Mouse (Mus musculus): Measurements from ENCODE around the gene Lancl1.
A peak's percentile ranks its signal among the peaks of the same experiment; 100 is the strongest.

Gene Lancl1

DNA sequence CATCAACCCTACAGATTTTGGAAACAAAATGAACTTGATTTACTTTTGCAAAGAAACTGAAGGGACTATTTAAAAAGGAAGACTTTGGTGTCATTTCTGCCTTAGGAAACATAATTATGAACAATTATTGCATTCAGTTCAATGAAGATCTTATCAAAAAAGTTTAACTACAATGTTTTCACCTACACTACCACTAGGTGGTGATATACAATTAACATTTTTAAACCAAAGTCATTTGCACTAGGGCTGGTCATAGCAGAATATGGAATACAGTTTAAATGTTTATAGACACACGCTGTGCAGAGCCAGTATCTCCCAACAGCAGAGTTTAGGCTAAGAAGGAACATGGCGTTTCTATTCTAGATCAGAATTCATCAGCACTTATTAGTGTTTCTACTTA lies 24.5 kb downstream of the Lancl1 start:
- DNase-seq = no peak

DNA sequence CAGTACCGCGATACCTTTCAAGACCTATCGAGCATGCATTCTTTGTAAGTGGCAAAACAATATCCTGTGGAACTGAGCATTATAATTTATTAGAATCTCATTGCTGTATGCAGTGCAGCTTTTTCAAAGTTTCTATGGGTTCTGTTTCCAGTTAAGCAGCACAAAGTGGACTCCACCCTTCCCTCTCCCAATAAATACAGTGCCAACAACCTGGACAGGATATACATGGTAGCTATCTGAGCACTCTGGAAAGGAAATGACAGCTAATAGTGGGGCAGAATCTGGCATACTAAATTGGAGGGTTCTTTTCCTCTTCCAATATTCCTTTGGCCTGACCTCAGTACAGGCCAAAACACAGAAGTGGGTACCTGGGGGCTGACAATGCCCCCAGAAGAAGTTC lies 28.2 kb downstream of the Lancl1 start:
- no peak for DNase-seq

DNA sequence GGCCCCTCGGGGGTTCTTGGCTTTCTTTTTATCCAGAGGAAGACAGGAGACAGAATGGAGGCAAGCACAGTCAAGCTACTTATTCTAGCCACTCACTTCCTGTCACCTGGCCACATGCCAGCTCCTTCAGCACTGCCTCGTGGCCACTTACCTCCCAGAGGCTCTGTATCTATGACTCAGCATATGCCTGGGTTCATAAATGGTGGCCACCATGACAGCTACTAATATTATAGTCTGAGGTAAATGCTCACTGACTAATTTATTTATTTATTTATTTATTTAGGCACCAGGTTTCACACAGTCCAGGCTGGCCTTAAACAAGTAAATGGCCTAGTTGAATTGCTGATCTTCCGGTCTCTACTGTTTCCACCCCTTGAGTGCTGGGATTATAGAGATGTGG lies 35.0 kb downstream of the Lancl1 start:
- no peak for DNase-seq

DNA sequence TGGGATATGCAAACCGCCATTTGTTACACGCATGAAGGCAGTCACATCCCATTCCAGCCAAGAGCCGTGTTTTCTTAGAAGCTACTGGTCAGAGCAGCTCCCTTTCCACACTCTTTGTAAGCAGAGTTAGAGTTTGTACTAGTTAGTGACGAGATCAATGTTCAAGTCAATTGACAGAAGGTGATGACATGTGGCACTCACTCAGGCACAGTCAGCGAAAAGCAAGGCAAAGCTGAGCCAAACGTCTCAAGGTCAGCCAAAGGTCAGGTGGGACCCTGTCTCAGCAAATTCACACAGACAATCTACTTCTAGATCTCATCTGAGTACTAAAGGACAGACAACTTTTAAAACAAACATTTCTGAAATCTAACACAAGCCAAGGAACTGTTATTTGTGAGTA lies 36.4 kb downstream of the Lancl1 start:
- DNase-seq = no peak

DNA sequence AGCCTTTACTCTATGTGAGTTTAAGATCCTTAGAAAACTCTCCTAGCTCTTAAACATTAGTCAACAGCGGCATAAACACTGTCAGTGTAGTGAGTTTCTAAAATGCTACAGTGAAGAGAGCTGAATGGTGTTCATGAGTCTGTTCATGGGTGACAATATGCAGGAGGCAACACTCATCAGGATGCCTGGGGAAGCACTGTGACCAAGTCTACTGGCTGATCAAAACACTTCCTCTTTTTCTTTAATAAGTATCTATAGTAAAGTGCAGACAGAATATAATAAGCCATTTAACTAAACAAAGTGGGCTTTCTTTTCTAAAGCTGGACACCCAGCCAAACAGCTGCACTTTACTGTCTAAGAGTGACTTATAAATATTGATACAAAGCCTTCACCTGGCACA lies 37.3 kb downstream of the Lancl1 start:
- no peak for DNase-seq

DNA sequence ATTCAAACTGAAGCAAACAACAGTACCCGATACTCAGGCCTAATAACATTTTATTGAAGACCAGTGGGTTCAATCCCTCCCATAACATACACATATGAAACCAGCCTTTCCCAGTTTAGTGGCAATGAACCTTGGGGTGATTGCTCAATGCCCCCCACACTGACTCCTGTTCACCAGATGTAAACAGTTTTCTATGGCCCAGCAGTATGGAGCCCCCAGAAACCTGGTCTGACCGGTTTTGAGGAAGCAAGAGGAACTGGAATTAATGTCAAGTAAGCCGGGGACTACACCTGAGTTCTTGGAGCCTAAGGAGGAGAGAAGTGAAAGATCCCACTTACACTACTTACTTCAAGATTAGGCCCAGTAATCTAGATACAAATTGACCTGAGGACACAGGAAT lies 38.2 kb downstream of the Lancl1 start:
- no peak for DNase-seq

DNA sequence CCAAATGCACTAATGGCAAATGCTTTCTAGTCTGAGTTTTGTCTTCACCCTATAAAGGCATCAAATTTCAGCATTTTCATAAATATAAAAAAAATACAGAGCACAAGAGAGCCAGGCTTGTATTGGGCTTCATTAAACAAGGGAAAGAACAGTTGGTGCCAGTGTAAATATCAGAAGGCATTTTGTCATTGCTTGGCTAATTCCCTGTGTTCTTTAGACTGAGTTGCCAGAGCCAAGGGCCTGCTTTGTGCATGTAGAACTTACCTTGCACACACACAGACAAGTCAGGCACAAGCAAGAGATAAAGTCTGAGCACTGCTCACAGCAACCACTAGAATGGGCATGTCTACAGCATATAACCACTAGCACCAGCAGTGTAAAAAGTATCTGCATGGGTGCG lies 40.1 kb downstream of the Lancl1 start:
- no peak for DNase-seq

DNA sequence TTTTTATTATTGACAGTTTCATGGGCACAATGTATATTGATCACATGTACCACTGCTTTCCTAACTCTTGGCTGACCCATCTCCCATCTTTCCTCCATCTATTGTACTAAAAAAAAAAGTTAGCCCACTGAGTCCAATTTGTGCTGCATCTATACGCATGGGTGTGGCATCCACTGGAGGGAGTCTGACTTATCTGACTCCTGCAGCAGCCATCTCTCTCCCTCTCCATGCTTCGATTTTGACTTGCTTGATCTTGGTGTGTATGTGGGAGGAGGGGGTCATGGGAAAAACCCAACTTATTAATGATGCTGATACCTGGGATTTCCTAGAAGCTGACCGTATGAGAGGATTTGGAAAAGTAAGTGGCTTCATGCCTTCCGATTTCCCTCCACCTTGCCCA lies 40.5 kb downstream of the Lancl1 start:
- DNase-seq = no peak

DNA sequence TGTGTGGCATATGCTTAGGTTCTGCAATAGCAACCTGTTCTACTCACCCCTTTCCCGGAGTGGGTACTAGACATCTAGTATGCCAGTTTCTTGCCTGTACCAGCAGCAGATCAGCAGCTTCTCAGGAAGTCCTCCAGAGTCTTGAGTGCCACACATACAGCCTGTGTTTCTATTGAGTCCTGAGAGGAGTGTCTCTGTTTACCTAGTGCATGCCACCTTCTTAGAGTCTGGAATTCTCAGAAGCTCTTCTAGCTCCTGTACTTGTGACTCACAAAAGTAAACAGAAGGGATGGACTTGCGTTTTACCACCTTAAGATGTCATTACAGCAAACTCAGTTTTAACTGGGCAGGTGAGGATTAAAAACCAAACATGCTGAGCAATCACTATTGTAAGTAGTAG lies 41.9 kb downstream of the Lancl1 start:
- DNase-seq = no peak

DNA sequence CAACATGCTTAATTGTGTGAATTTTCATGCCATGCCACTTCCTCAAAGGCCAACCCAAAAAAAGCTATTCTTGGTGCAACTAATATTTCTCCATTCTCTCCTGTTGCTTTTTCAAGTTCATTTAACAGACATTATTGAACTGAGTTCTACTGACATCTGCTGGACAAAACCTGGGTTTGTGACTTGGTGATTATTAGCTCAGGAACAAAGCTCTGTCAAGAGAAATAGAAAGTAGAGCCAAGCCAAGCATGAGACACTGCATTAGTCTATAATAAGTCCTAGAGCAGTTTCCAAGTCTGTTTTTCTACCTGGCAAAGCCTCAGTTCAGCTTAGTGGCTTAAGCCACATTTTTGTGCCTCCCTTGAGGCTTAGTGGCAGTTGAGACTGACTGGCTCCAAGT lies 45.9 kb downstream of the Lancl1 start:
- DNase-seq = peak; percentile 25

DNA sequence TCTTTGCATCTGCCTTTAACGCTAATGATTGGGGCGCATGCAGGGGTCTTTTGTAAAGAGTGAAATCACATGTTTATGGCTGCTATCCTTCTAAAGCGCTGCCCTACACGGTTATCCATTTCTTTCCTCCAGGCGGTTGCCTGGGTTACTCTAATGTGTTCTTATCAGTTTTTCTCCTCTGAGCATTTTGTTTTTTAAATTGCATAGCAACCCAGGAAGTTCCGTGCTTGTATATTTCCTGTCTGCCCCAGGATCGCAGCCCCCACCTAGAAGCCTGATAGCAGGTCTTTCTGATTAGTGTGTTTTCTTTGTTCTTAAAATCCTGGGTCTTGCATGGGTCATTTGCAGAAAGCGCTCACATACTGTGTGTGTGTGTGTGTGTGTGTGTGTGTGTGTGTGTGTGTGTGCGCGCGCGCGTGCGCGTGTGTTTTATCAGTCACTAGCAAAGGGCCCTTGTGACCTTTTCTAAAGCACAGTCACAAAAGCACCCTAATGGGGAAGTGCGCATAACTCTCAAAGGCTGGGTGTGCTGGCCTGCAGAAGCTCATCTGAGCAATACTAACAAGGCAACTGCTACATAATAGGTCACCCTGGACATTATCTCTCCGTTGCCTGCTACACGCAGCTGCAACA lies 51.0 kb downstream of the Lancl1 start:
- no peak for DNase-seq

DNA sequence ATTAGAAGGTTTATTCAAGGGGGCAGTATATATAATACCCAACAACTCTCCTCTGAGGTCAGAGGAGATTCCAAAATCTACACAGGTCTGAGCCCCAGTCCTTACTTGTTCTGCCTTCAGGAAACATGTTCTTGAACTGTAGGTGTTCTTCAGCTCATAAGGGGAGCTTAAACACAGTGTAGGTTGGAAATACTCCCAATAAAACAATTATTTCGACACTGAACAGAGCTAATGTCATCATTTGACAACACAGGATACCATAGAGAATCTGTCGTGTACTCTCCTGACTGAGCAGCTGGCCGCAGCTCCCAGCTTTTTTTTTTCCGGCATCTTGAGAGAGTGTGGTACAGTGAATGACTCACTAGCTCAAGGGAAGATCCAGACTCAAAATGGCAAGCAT lies 52.8 kb downstream of the Lancl1 start:
- DNase-seq = no peak

DNA sequence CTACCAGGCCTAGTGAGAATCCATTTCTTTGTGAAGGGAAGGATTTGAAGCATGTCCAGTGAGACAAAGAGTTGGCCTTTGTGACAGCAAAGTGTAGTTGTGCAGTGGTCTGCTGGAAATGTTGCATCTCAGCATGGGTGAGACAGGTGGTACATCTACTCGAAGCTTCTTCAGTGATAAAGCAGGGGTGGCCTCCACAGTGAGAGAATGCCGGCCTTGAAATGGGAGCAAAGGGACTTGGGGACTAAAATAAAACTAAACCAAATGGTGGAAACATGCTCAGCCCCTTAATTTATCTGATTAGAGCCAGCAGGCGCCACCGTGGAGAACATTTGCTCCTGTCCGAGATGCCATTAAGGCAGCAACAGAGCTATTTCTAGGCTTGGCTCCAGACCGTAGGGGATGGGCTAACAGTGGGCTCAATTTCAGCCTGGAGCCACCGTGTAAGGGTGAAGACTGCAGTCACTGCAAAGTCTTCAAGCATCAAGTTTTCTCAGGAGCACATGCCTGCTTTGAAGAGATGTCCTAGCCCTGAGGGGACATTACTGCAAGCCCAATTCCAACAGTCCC lies 53.5 kb downstream of the Lancl1 start:
- DNase-seq = no peak

DNA sequence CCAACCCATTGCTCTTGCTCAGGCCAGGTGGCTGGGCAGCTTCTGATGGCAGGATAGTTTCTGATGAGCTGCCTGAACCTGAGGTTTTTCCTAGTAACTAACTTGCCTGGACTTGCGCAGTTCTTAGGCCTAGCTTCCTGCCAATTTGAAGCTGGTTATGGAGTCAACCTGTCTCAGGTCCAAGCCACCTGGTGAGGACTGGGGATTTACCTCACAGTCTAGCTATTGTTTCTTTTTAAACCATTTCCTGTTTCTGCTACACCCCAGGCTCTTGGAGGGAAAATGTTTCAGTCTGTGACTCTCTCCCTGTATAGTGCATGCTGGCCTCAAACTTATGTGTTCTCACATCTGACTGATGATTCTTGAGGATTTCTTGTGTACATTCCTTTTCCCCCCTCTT lies 58.5 kb downstream of the Lancl1 start:
- DNase-seq = no peak

DNA sequence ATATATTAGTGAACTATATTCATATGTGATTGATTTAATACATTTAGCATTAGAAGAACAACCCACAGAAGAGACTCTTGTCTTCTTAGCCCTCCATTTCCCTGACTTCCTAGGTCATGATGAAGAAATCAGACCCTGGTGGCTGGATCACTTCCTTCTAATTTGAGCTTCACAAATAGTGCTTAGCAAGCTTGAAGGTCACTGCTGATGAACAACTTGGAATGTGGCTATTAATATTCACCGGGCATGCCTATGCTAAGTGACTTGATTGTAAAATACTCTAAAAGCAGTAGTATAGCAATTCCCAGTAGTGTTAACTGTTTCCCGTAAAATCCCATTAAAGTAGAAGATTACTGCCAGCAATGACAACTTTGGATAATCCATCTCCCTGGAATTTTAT lies 63.2 kb downstream of the Lancl1 start:
- DNase-seq = no peak

DNA sequence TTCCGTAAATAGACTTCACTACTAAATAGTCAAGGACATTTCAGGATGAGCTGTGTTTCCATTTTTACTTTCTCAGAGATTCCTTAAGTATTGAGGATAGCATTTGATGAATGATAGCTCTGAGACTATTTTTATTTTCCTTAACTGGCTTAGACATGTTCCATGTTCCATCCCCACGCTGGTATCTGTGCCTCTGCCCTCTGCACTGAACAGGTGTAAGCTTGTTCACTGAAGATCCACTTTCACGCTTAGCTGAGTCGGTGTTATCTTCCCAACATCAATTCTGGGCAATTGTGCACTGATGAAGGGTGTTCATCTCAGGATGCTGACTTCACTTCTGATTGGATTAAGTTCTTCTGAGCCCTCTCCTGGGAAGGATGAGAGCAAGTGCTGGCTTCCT lies 73.8 kb downstream of the Lancl1 start:
- DNase-seq = no peak

DNA sequence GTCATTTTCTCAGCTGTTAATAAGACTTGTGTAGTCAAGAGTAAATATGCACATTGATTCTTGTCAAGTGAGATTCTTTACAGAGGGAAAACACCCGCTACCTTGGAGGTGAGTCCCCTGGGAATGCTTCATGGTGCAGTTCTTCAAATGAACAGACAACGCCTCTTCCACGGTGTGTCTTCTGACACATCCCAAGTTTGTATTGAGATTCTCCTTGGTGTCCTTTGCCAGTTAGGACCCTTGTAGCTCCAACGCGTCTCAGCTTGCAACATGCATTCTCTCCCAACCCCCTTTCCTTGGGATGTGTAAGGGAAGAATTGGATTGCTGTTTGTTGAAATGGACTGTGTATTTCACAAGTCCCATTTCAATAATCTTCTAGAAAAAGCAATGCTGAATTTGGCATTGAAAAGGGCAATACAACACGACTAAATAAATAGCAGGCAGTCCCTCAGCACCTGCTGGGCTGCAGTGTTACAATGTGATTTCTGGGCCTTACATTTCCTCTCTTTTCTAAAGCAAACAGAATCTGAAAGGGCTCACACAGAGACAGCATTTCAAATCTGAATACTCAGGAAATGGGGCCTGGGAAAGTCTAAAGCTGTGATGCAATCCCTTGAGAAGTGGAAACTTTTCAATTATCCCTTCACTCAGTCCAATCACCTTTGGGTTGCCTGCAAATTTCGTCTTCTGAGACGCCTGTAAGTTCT lies 78.0 kb downstream of the Lancl1 start:
- no peak for DNase-seq

DNA sequence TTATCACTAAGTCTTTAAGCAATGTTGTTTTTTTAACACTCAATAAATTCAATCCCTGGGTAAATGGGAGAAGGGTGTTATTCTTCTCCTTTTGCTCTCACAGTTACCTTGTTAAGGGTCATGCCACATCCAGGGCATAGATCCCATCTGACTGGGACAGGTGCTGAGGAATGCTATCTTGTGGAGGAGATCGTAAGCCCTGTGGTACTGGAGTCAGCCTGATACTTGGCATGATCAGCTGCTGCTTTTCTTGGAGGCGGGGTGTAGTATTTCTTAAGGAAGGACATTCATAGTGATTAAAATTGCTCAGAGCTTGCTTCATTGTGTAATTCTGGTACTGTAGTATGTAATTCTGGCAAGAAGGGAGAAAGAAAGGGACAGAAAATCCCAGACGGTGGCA lies 81.3 kb downstream of the Lancl1 start:
- DNase-seq = no peak

DNA sequence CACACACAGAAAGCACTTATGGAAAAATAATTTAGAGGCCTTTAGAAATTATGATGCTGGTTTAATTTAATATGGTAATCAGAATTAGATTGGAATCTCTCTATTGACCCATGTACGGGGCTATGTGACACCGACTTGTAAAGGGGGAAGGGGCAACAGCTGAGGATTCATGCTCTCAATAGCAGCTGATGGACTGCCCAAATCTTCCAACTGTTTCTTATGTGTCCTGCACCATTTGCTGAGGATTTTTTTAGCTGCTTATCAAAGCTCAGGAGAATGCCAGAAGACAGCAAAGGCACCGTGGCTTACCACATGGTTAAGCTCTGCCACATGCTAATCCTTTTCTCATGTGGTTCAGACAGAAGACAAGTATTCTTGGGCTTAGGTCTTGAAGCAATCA lies 87.6 kb downstream of the Lancl1 start:
- DNase-seq = no peak
